In genomic region chr1:89118836-89119235, GRCm38 (mm10) we compare ENCODE assay signal across 12 mouse cellular contexts.
"Had no signal": no experiment of that assay in that cellular context is flagged by ENCODE, and none has a peak within 500 bp of the region (broad histone marks: within the 10 kb centered on the region; RNA-seq: fewer than 3 reads in every experiment).

No protein-coding gene starts in this region.

- H3K4me3 ChIP-seq: kidney, embryonic 15.5 days; left cerebral cortex, adult 2 months; limb, embryonic 10.5 days; liver, embryonic 15.5 days; myocyte; neural tube, embryonic 15.5 days had no signal

- H3K4me2 ChIP-seq: kidney, embryonic 15.5 days; liver, embryonic 11.5 days; liver, embryonic 15.5 days; lung, embryonic 14.5 days; neural tube, embryonic 15.5 days had no signal

- H3K27ac ChIP-seq: kidney, embryonic 15.5 days; left cerebral cortex, adult 2 months; limb, embryonic 10.5 days; liver, embryonic 15.5 days; neural tube, embryonic 15.5 days had no signal

- H3K27me3 ChIP-seq: kidney, embryonic 15.5 days; liver, embryonic 15.5 days; neural tube, embryonic 15.5 days had no signal

- DNase-seq: lung, embryonic 14.5 days; midbrain, embryonic 14.5 days; right cerebral cortex, adult 18-20 months; right cerebral cortex, postnatal 25 days; thymus, postnatal 4 days had no signal

- H3K9me3 ChIP-seq: kidney, embryonic 15.5 days; limb, embryonic 10.5 days; liver, embryonic 15.5 days; neural tube, embryonic 15.5 days had no signal

- H3K4me1 ChIP-seq: liver, embryonic 15.5 days had no signal

- H3K36me3 ChIP-seq: kidney, embryonic 15.5 days; limb, embryonic 10.5 days; liver, embryonic 15.5 days; neural tube, embryonic 15.5 days had no signal

- H3K9ac ChIP-seq: kidney, embryonic 15.5 days; liver, embryonic 15.5 days; lung, embryonic 14.5 days; neural tube, embryonic 15.5 days had no signal
